Mouse (Mus musculus) bone marrow, adult 2 months (tissue): ENCODE data around the gene Fgd4.

Experiments used
- CTCF ChIP-seq: fragments of 200-500 bp; IDR thresholded peaks from 2 replicates; pipeline ENCODE4 v1.5.1; 2011; ENCODE audit warnings: low read length, control low read depth; ENCODE audit not compliant: control insufficient read depth, insufficient read depth
- POLR2A ChIP-seq: fragments of 200-500 bp; IDR thresholded peaks from 2 replicates; pipeline ENCODE4 v1.6.1; 2011; ENCODE audit warnings: low read depth, mild to moderate bottlenecking, control low read depth, low read length, borderline replicate concordance; ENCODE audit not compliant: control insufficient read depth

GRCm38 (mm10) chr16:16523632-16524031, 76.7 kb downstream of the Fgd4 start:
- TF ChIP-seq POLR2A (no peak), CTCF (no peak)
